Mouse (Mus musculus): ENCODE measurements around the gene Gm17359. TPM values are rescaled to one million over a fixed set of nuclear protein-coding genes. Genes with fewer than 3 reads are reported as not detected.

Gene Gm17359
- total RNA-seq, 2 experiments from 2014 or later = not detected

- DNase-seq (ENCODE audit: low spot score) = no peak
Measured at GRCm38 (mm10) chr3:79349311-79349710, 12.8 kb downstream of the Gm17359 start.

GRCm38 (mm10) chr3:79358721-79359120, 22.3 kb downstream of the Gm17359 start:
- no peak for DNase-seq (ENCODE audit: low spot score)

- DNase-seq (ENCODE audit: low spot score) = no peak
Measured at GRCm38 (mm10) chr3:79360317-79361101, 24.0 kb downstream of the Gm17359 start.

GRCm38 (mm10) chr3:79366098-79366497, 29.6 kb downstream of the Gm17359 start:
- no peak for DNase-seq (ENCODE audit: low spot score)

GRCm38 (mm10) chr3:79368306-79368705, 31.8 kb downstream of the Gm17359 start:
- DNase-seq (ENCODE audit: low spot score) = no peak

GRCm38 (mm10) chr3:79370385-79370929, 34.0 kb downstream of the Gm17359 start:
- no peak for DNase-seq (ENCODE audit: low spot score)

GRCm38 (mm10) chr3:79371506-79372195, 35.2 kb downstream of the Gm17359 start:
- DNase-seq (ENCODE audit: low spot score) = no peak

GRCm38 (mm10) chr3:79373930-79374329, 37.5 kb downstream of the Gm17359 start:
- no peak for DNase-seq (ENCODE audit: low spot score)

GRCm38 (mm10) chr3:79378086-79378485, 41.6 kb downstream of the Gm17359 start:
- no peak for DNase-seq (ENCODE audit: low spot score)

- DNase-seq (ENCODE audit: low spot score) = no peak
Measured at GRCm38 (mm10) chr3:79379255-79379836, 42.9 kb downstream of the Gm17359 start.

GRCm38 (mm10) chr3:79379873-79380595, 43.6 kb downstream of the Gm17359 start:
- no peak for DNase-seq (ENCODE audit: low spot score)

GRCm38 (mm10) chr3:79381398-79381797, 44.9 kb downstream of the Gm17359 start:
- DNase-seq (ENCODE audit: low spot score) = no peak

GRCm38 (mm10) chr3:79385434-79386029, 49.1 kb downstream of the Gm17359 start:
- DNase-seq (ENCODE audit: low spot score) = no peak

- DNase-seq (ENCODE audit: low spot score) = no peak
Measured at GRCm38 (mm10) chr3:79389081-79389480, 52.6 kb downstream of the Gm17359 start.

- no peak for DNase-seq (ENCODE audit: low spot score)
Measured at GRCm38 (mm10) chr3:79400552-79400951, 64.1 kb downstream of the Gm17359 start.

- DNase-seq (ENCODE audit: low spot score) = no peak
Measured at GRCm38 (mm10) chr3:79402056-79402455, 65.6 kb downstream of the Gm17359 start.

- no peak for DNase-seq (ENCODE audit: low spot score)
Measured at GRCm38 (mm10) chr3:79408546-79408945, 72.1 kb downstream of the Gm17359 start.

GRCm38 (mm10) chr3:79409927-79410628, 73.6 kb downstream of the Gm17359 start:
- DNase-seq (ENCODE audit: low spot score) = no peak

GRCm38 (mm10) chr3:79410629-79410995, 74.2 kb downstream of the Gm17359 start:
- DNase-seq (ENCODE audit: low spot score) = no peak

- DNase-seq (ENCODE audit: low spot score) = no peak
Measured at GRCm38 (mm10) chr3:79411666-79412065, 75.2 kb downstream of the Gm17359 start.

- DNase-seq (ENCODE audit: low spot score) = no peak
Measured at GRCm38 (mm10) chr3:79413492-79413891, 77.0 kb downstream of the Gm17359 start.

Data from gastrocnemius, adult 18-20 months (tissue).